Mouse (Mus musculus) layer of hippocampus, adult 11-12 months (tissue): Measurements from ENCODE around the gene Pabpc6.

Experiments used
- DNase-seq: peaks from one replicate; pipeline ENCODE4 v3.0.0; 2022; ENCODE audit warnings: low spot score

Pabpc6 gene

GRCm38 (mm10) chr17:9669283-9669905 lies at the start of gene Pabpc6:
Gene Pabpc6, minus strand, starts transcription at chr17:9669717.
- no peak for DNase-seq

- DNase-seq: no peak
Observed at GRCm38 (mm10) chr17:9710910-9711309, 41.4 kb upstream of the Pabpc6 start.

GRCm38 (mm10) chr17:9708888-9709287 lies 39.4 kb upstream of the Pabpc6 start:
- peak; percentile 23 for DNase-seq

- DNase-seq: no peak
Observed at GRCm38 (mm10) chr17:9707356-9707755, 37.8 kb upstream of the Pabpc6 start.

GRCm38 (mm10) chr17:9697763-9698162 lies 28.2 kb upstream of the Pabpc6 start:
- no peak for DNase-seq

- DNase-seq: no peak
Observed at GRCm38 (mm10) chr17:9691251-9691650, 21.7 kb upstream of the Pabpc6 start.

GRCm38 (mm10) chr17:9683539-9684155 lies 14.1 kb upstream of the Pabpc6 start:
- DNase-seq: peak; percentile 41

GRCm38 (mm10) chr17:9680741-9681140 lies 11.2 kb upstream of the Pabpc6 start:
- peak; percentile 28 for DNase-seq

GRCm38 (mm10) chr17:9675175-9675789 lies 5.8 kb upstream of the Pabpc6 start:
- DNase-seq: no peak

GRCm38 (mm10) chr17:9667955-9668354 lies 1.6 kb downstream of the Pabpc6 start:
- no peak for DNase-seq

GRCm38 (mm10) chr17:9658651-9659050 lies 10.9 kb downstream of the Pabpc6 start:
- no peak for DNase-seq

GRCm38 (mm10) chr17:9654155-9654554 lies 15.4 kb downstream of the Pabpc6 start:
- no peak for DNase-seq

GRCm38 (mm10) chr17:9647644-9648043 lies 21.9 kb downstream of the Pabpc6 start:
- DNase-seq: no peak

- DNase-seq: no peak
Observed at GRCm38 (mm10) chr17:9643657-9644180, 25.8 kb downstream of the Pabpc6 start.

- no peak for DNase-seq
Observed at GRCm38 (mm10) chr17:9637011-9637410, 32.5 kb downstream of the Pabpc6 start.

GRCm38 (mm10) chr17:9632579-9633252 lies 36.8 kb downstream of the Pabpc6 start:
- peak; percentile 7 for DNase-seq

- peak; percentile 22 for DNase-seq
Observed at GRCm38 (mm10) chr17:9632140-9632539, 37.4 kb downstream of the Pabpc6 start.

- no peak for DNase-seq
Observed at GRCm38 (mm10) chr17:9631081-9631480, 38.4 kb downstream of the Pabpc6 start.

GRCm38 (mm10) chr17:9627011-9627410 lies 42.5 kb downstream of the Pabpc6 start:
- DNase-seq: no peak
